Mouse (Mus musculus) ES-Bruce4 (cell line): ENCODE measurements at regions not wholly inside any gene's neighbourhood (a gene's known extent, or its start where the extent isn't known, plus 50 kb on each side); places are given as distances from the start of the nearest gene placed in this dataset.

Experiments
- CTCF ChIP-seq: IDR thresholded peaks from one replicate; pipeline ENCODE4 v1.8.1; 2011; ENCODE audit warnings: low read depth, low read length
- EP300 ChIP-seq: IDR thresholded peaks from 2 replicates; pipeline ENCODE4 v1.6.1; 2011; ENCODE audit warnings: low read depth, low read length; ENCODE audit not compliant: insufficient read depth
- POLR2A ChIP-seq: IDR thresholded peaks from one replicate; pipeline ENCODE4 v1.8.1; 2011; ENCODE audit warnings: low read length; ENCODE audit not compliant: insufficient read depth

DNA sequence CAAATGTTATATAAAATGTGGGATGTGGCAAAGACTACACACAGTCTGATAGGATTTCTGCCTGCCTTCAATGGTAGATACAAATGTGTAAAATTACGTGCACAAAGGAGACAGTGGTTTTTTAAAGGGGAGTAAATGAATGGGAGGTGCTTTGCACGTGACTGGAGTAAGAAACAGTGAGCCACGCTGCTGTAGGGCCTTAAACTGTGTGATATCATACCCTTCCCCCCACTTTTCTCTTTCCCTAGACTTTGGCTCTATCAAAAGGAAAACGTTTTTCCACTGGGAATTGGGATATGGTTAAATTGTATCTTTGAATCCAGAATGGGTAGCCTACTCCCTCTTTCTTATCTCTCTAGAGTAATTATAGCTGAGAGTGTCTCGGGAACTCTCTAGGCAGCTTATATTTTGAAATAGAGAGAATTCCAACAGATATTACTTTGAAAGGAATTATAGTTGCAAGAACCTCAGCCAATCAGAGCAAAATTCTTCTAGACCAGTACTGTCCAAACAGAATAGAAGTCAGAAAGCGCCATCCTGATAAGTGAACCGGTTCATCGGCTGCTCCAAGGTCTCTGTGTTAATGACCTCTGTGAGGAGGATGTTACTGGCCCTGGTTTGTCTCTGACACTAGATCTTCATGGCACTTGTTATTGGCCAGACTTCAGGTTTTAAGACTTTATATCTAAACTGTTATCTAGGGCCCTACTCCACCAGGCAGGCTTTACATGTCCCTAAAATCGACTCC lies 195.5 kb downstream of the Gm19410 start:
- no peak for TF ChIP-seq POLR2A
- TF ChIP-seq CTCF: no peak
- no peak for TF ChIP-seq EP300
